ENCODE assay signal across 9 mouse cellular contexts in the genomic region with DNA sequence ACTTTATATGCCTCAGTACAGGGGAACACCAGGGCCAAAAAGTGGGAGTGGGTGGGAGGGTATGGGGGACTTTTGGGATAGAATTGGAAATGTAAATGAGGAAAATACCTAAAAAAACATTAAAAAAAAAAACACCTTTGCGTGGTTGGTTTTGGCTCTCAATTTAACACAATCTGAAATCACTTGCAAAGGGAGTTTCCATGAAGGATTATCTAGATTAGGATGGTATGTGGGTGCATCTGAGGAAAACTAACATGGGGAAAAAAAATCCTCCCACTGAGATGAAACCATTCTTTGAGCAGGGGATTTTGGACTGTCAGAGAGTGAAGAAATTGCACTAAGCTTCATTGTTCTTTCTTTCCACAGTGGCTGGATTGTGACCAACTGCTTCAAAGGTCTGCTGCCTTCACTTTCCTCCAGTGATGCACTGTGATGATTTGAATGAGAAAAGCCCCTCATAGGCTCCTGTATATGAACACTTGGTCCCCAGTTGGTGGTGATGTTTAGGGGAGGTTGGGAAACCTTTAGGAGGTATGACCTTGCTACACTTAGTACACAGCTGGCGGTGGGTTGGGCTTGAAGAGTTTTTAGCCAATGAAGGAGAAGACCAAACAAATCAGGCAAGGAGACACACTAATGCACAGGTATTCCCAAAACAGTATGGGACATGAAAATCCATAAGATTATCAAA. TPM values are rescaled to one million over a fixed set of nuclear protein-coding genes. Genes with fewer than 3 reads are reported as not detected.
A peak's percentile ranks its signal among the peaks of the same experiment; 100 is the strongest.
DNase-seq lines count a peak whose midpoint lies in the region.
"Had no signal": no experiment of that assay in that cellular context is flagged by ENCODE, and none has a peak within 500 bp of the region (broad histone marks: within the 10 kb centered on the region; RNA-seq: fewer than 3 reads in every experiment).

No protein-coding gene starts in this region.

- DNase-seq in adrenal gland, adult 2 months = peak; percentile 2
- no peak for DNase-seq in adrenal gland, adult 18-20 months (ENCODE audit: low spot score in 2 of 2)
- peak; percentile 76 for DNase-seq in NIH3T3 (ENCODE audit: low read depth)
- DNase-seq in kidney, postnatal 10 days = peak; percentile 23
- peak; percentile 52 to 54 for DNase-seq in natural killer cell, adult 2 months (ENCODE audit: low spot score in 2 of 2)
- no peak for DNase-seq in urinary bladder, adult 2 months (ENCODE audit: low spot score)
- DNase-seq in adrenal gland, adult 8-10 months = no peak
- DNase-seq in c-Kit-positive CD71-positive TER-119-positive erythroid progenitor cells, embryonic 14.5 days (ENCODE audit: low spot score) = no peak

RNA-seq across cellular contexts. Expression of gene Cd69, which starts 38.4 kb away (rescaled TPM):
- under 1 TPM in 1 of 2 experiments, not detected in 1; 0.38 TPM for total RNA-seq in adrenal gland, adult 2 months (2021)
- polyA plus RNA-seq in adrenal gland, adult 2 months (2012; rRNA removed) = not detected in 2 replicates
- total RNA-seq in adrenal gland, adult 18-20 months (2021) = under 1 TPM in 1 of 2 experiments, not detected in 1; 0.42 TPM
- polyA plus RNA-seq in urinary bladder, adult 2 months (2012; rRNA removed) = 0.32 and 0.49 TPM in 2 replicates
- total RNA-seq in adrenal gland, adult 8-10 months (2022) = under 1 TPM in 3 of 4 experiments, not detected in 1; 0.21 to 0.38 (median 0.27) TPM
- polyA plus RNA-seq: C2C12 had no signal

RNA-seq across cellular contexts. Expression of gene Clec2d, which starts 56.4 kb away (rescaled TPM):
- total RNA-seq in adrenal gland, adult 2 months (2021) = 10 to 100 TPM; 44.0 to 49.6 TPM
- 2.7 and 3.3 TPM in 2 replicates for polyA plus RNA-seq in adrenal gland, adult 2 months (2012; rRNA removed)
- 10 to 100 TPM; 36.6 to 74.6 TPM for total RNA-seq in adrenal gland, adult 18-20 months (2021)
- polyA plus RNA-seq in urinary bladder, adult 2 months (2012; rRNA removed) = 85.0 and 92.0 TPM in 2 replicates
- total RNA-seq in adrenal gland, adult 8-10 months (2022) = 10 to 100 TPM; 38.2 to 55.3 (median 41.8) TPM

Comparison
In these comparisons a context has a peak if more than half of its experiments do, and no peak if none do; other contexts are left out.
1. DNase-seq: peak in adrenal gland, adult 2 months (single experiment), NIH3T3 (single experiment), kidney, postnatal 10 days (single experiment) and natural killer cell, adult 2 months (2 of 2); none in adrenal gland, adult 18-20 months (0 of 2), urinary bladder, adult 2 months (single experiment), adrenal gland, adult 8-10 months (single experiment) and c-Kit-positive CD71-positive TER-119-positive erythroid progenitor cells, embryonic 14.5 days (single experiment).